Mouse (Mus musculus): ENCODE measurements around the gene Bcar3. TPM values are rescaled to one million over a fixed set of nuclear protein-coding genes. Genes with fewer than 3 reads are reported as not detected.

Gene Bcar3
- total and polyA plus RNA-seq, 3 experiments = not detected

DNA sequence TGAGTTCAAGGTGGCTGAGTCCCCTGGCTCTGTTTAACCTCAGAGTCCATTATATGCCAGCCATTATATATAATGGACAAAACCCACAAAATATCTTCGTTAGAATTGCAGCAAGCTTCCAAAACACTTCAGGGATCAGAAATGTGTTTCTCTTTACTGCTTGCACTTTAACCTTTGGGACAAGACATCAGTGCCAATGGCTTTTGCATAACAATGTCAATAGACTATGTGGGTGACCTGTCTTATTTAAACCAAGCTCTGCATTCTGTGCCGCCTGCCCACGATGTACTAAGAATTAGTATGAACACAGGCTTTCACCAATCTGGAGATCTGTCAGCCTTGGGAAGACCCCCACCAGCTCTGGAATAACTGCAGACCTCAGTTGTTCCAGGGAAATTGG is 190.4 kb downstream of the Bcar3 start:
- no peaks in the 10 kb centered on the region for H3K9me3 ChIP-seq (replicated peaks; ENCODE audit: insufficient read depth, low read length)
- no peak overlapping the region for H3K27ac ChIP-seq (ENCODE audit: control insufficient read depth, low read depth, low read length)
- no peak overlapping the region for H3K4me3 ChIP-seq (ENCODE audit: control insufficient read depth in 1 of 2, insufficient read depth in 1 of 2, low read depth in 2 of 2, low read length in 2 of 2)
- H3K36me3 ChIP-seq (ENCODE audit: control insufficient read depth in 1 of 2, insufficient read depth in 2 of 2, low read length in 2 of 2) = no peaks in the 10 kb centered on the region
- TF ChIP-seq CTCF (IDR thresholded peaks at IDR 0.05 in 2 of 3, conservative IDR thresholded peaks at IDR 0.05 in 1 of 3; ENCODE audit: control insufficient read depth in 1 of 3, insufficient read depth in 1 of 3, low read depth in 2 of 3, low read length in 3 of 3, poor library complexity in 1 of 3, severe bottlenecking in 1 of 3) (no peak), ZC3H11A (IDR thresholded peaks at IDR 0.05; ENCODE audit: low read depth, low read length) (no peak), MXI1 (IDR thresholded peaks at IDR 0.05; ENCODE audit: low read depth, low read length) (no peak), POLR2AphosphoS5 (IDR thresholded peaks at IDR 0.05; ENCODE audit: borderline replicate concordance, low read depth, low read length) (no peak), CHD2 (IDR thresholded peaks at IDR 0.05; ENCODE audit: low read length) (no peak), NELFE (IDR thresholded peaks at IDR 0.05; ENCODE audit: low read depth, low read length) (no peak), MYC (IDR thresholded peaks at IDR 0.05; ENCODE audit: low read depth, low read length) (no peak)
- no peaks in the 10 kb centered on the region for H3K79me2 ChIP-seq (ENCODE audit: control insufficient read depth, insufficient read depth, low read length, poor library complexity)
- DNase-seq (ENCODE audit: low read depth, low spot score) = no peak
- H3K9ac ChIP-seq (ENCODE audit: control insufficient read depth, low read depth, low read length, poor library complexity, severe bottlenecking) = no peak overlapping the region
- H3K4me1 ChIP-seq (ENCODE audit: control insufficient read depth in 1 of 2, insufficient read depth in 2 of 2, low read length in 2 of 2) = no peaks in the 10 kb centered on the region
- H3K27me3 ChIP-seq (ENCODE audit: control insufficient read depth in 1 of 2, insufficient read depth in 2 of 2, low read length in 2 of 2) = no peaks in the 10 kb centered on the region

DNA sequence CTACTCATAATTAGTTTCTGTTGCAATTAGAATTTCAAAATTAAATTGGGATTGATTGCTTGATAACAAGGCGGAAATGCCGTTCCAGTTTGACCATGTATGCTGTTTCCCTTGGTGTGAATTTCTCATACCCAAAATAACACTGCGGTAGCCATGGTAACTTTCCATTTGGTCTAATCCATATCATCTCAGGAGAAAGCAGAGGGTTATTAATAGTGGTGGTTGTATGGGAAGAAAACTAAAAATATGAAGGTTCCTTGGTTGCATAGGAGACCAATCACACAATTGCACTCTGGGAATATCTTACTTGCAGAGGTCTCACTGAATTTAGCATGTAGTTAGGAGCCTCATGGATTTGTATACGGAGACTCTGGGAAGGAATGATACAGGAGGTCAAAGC is 191.8 kb downstream of the Bcar3 start:
- TF ChIP-seq MAZ (IDR thresholded peaks at IDR 0.05; ENCODE audit: low read depth, low read length) (no peak), CHD2 (IDR thresholded peaks at IDR 0.05; ENCODE audit: low read length) (no peak), MAFK (IDR thresholded peaks at IDR 0.05; ENCODE audit: borderline replicate concordance, low read depth, low read length) (no peak), CHD1 (IDR thresholded peaks at IDR 0.05; ENCODE audit: low read depth, low read length) (no peak), USF1 (IDR thresholded peaks at IDR 0.05; ENCODE audit: low read depth, low read length) (no peak), ZKSCAN1 (IDR thresholded peaks at IDR 0.05; ENCODE audit: low read depth, low read length) (no peak), TBP (IDR thresholded peaks at IDR 0.05; ENCODE audit: low read depth, low read length) (no peak), SMC3 (IDR thresholded peaks at IDR 0.05; ENCODE audit: low read depth, low read length) (no peak), MYC (IDR thresholded peaks at IDR 0.05; ENCODE audit: low read depth, low read length) (no peak), NELFE (IDR thresholded peaks at IDR 0.05; ENCODE audit: low read depth, low read length) (no peak), RCOR1 (IDR thresholded peaks at IDR 0.05; ENCODE audit: low read depth, low read length) (no peak), MXI1 (IDR thresholded peaks at IDR 0.05; ENCODE audit: low read depth, low read length) (no peak), JUND (IDR thresholded peaks at IDR 0.05; ENCODE audit: low read depth, low read length) (no peak), POLR2AphosphoS5 (IDR thresholded peaks at IDR 0.05; ENCODE audit: borderline replicate concordance, low read depth, low read length) (no peak)

More for the DNA sequence above, 191.8 kb downstream of the Bcar3 start:
- DNase-seq (ENCODE audit: low read depth, low spot score) = no peak
- Histone ChIP-seq H3K27ac (ENCODE audit: control insufficient read depth, low read depth, low read length) (no peak overlapping the region), H3K79me2 (ENCODE audit: control insufficient read depth, insufficient read depth, low read length, poor library complexity) (no peaks in the 10 kb centered on the region), H3K4me3 (ENCODE audit: control insufficient read depth in 1 of 2, insufficient read depth in 1 of 2, low read depth in 2 of 2, low read length in 2 of 2) (no peak overlapping the region), H3K36me3 (ENCODE audit: control insufficient read depth in 1 of 2, insufficient read depth in 2 of 2, low read length in 2 of 2) (no peaks in the 10 kb centered on the region), H3K4me1 (ENCODE audit: control insufficient read depth in 1 of 2, insufficient read depth in 2 of 2, low read length in 2 of 2) (no peaks in the 10 kb centered on the region), H3K9ac (ENCODE audit: control insufficient read depth, low read depth, low read length, poor library complexity, severe bottlenecking) (no peak overlapping the region), H3K9me3 (replicated peaks; ENCODE audit: insufficient read depth, low read length) (no peaks in the 10 kb centered on the region), H3K27me3 (ENCODE audit: control insufficient read depth in 1 of 2, insufficient read depth in 2 of 2, low read length in 2 of 2) (no peaks in the 10 kb centered on the region)

All from MEL (cell line).